Mouse (Mus musculus): ENCODE data around the gene Gatad2b.

DNA sequence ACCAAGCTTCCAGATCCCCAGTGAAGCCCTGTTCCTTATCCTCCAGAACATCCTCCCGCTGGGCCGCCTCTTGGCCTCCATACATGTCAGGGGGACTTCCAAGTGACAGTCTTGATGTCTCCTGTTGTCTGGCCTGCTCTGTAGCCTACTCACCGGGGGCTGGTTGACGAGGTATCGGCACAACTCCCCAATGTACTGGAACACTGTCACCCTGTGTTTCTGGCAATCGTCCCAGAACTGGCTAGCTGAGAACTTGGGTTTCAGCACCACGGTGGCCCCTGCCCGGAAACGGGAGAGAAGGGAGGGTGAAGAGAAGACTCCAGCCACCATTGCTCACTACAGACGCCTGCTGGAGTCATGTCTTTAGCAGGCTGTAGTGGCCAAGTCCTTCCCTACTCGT, 94.5 kb downstream of the Gatad2b start:
- no peak for TF ChIP-seq CTCF (conservative IDR thresholded peaks at IDR 0.05 in 1 of 2, IDR thresholded peaks at IDR 0.05 in 1 of 2; ENCODE audit: low read depth in 2 of 2, low read length in 2 of 2)
- TF ChIP-seq NELFE (IDR thresholded peaks at IDR 0.05; ENCODE audit: low read depth, low read length), result no peak
- TF ChIP-seq POLR2A (IDR thresholded peaks at IDR 0.05; ENCODE audit: low read depth, low read length), result no peak
- TF ChIP-seq ZKSCAN1 (IDR thresholded peaks at IDR 0.05; ENCODE audit: borderline replicate concordance, low read depth, low read length), result no peak
- no peak for TF ChIP-seq ZC3H11A (IDR thresholded peaks at IDR 0.05; ENCODE audit: low read depth, low read length)
- no peak for TF ChIP-seq ELF1 (IDR thresholded peaks at IDR 0.05; ENCODE audit: low read depth, low read length)
- TF ChIP-seq GABPA (IDR thresholded peaks at IDR 0.05; ENCODE audit: insufficient replicate concordance, low read depth, low read length), result no peak
- TF ChIP-seq HCFC1 (IDR thresholded peaks at IDR 0.05; ENCODE audit: low read depth, low read length), result no peak
- no peak for TF ChIP-seq CHD1 (IDR thresholded peaks at IDR 0.05; ENCODE audit: low read depth, low read length)
